Mouse (Mus musculus): Measurements from ENCODE around the gene Syngr3. TPM values are rescaled to one million over a fixed set of nuclear protein-coding genes. Genes with fewer than 3 reads are reported as not detected.

The Syngr3 gene
- polyA plus RNA-seq, 1 experiment from 2014 or later: 11.9 TPM

- DNase-seq (ENCODE audit: low spot score) (no peak), ATAC-seq (ENCODE audit: low FRiP score) (no peak)
- H3K4me3 ChIP-seq (ENCODE audit: low read depth, low read length): no peak overlapping the region
- no peaks in the 10 kb centered on the region for H3K36me3 ChIP-seq (ENCODE audit: control insufficient read depth, insufficient read depth, low read length)
- no peaks in the 10 kb centered on the region for H3K9me3 ChIP-seq (ENCODE audit: control insufficient read depth, low read length)
- 81% methylated on average over 11 of the region's 11 CpGs for WGBS
- no peak overlapping the region for H3K9ac ChIP-seq (ENCODE audit: low read depth, low read length)
- H3K4me1 ChIP-seq (replicated peaks; ENCODE audit: control insufficient read depth, insufficient read depth, low read length): 0 out of 2 replicates have a peak, but pooled peaks cover 5% of the 10 kb centered on the region
- no peak overlapping the region; the same call in 1 of the 2 replicates for H3K27ac ChIP-seq (ENCODE audit: low read depth, low read length)
- peaks cover 15% of the 10 kb centered on the region for H3K27me3 ChIP-seq (ENCODE audit: control insufficient read depth, insufficient read depth, low read length)
- H3K4me2 ChIP-seq (replicated peaks; ENCODE audit: low read depth, low read length): no peak overlapping the region
Observed at GRCm38 (mm10) chr17:24647493-24647892, 42.3 kb downstream of the Syngr3 start.

GRCm38 (mm10) chr17:24646381-24646780 is 43.4 kb downstream of the Syngr3 start:
- H3K27me3 ChIP-seq (ENCODE audit: control insufficient read depth, insufficient read depth, low read length): peaks cover 15% of the 10 kb centered on the region
- no peak for DNase-seq (ENCODE audit: low spot score)
- no peak overlapping the region for H3K4me2 ChIP-seq (replicated peaks; ENCODE audit: low read depth, low read length)
- no peak overlapping the region for H3K9ac ChIP-seq (ENCODE audit: low read depth, low read length)
- 81% methylated on average over 4 of the region's 4 CpGs for WGBS
- no peaks in the 10 kb centered on the region for H3K9me3 ChIP-seq (ENCODE audit: control insufficient read depth, low read length)
- no peak overlapping the region for H3K27ac ChIP-seq (ENCODE audit: low read depth, low read length)
- 0 out of 2 replicates have a peak, but pooled peaks cover 5% of the 10 kb centered on the region for H3K4me1 ChIP-seq (replicated peaks; ENCODE audit: control insufficient read depth, insufficient read depth, low read length)
- H3K4me3 ChIP-seq (ENCODE audit: low read depth, low read length): no peak overlapping the region
- no peaks in the 10 kb centered on the region for H3K36me3 ChIP-seq (ENCODE audit: control insufficient read depth, insufficient read depth, low read length)
- ATAC-seq (ENCODE audit: low FRiP score): no peak

GRCm38 (mm10) chr17:24645916-24646315 is 43.8 kb downstream of the Syngr3 start:
- no peaks in the 10 kb centered on the region for H3K9me3 ChIP-seq (ENCODE audit: control insufficient read depth, low read length)
- no peak overlapping the region for H3K9ac ChIP-seq (ENCODE audit: low read depth, low read length)
- 0 out of 2 replicates have a peak, but pooled peaks cover 5% of the 10 kb centered on the region for H3K4me1 ChIP-seq (replicated peaks; ENCODE audit: control insufficient read depth, insufficient read depth, low read length)
- DNase-seq (ENCODE audit: low spot score): no peak
- no peaks in the 10 kb centered on the region for H3K36me3 ChIP-seq (ENCODE audit: control insufficient read depth, insufficient read depth, low read length)
- H3K4me3 ChIP-seq (ENCODE audit: low read depth, low read length): no peak overlapping the region
- WGBS: 73% methylated on average over 3 of the region's 3 CpGs
- ATAC-seq (ENCODE audit: low FRiP score): no peak
- no peak overlapping the region for H3K27ac ChIP-seq (ENCODE audit: low read depth, low read length)
- H3K27me3 ChIP-seq (ENCODE audit: control insufficient read depth, insufficient read depth, low read length): peaks cover 11% of the 10 kb centered on the region
- no peak overlapping the region for H3K4me2 ChIP-seq (replicated peaks; ENCODE audit: low read depth, low read length)

GRCm38 (mm10) chr17:24644875-24645721 is 44.7 kb downstream of the Syngr3 start:
- Histone ChIP-seq H3K9me3 (ENCODE audit: control insufficient read depth, low read length) (no peaks in the 10 kb centered on the region), H3K4me3 (ENCODE audit: low read depth, low read length) (no peak overlapping the region), H3K9ac (ENCODE audit: low read depth, low read length) (no peak overlapping the region), H3K27me3 (ENCODE audit: control insufficient read depth, insufficient read depth, low read length) (peaks cover 7% of the 10 kb centered on the region), H3K4me2 (replicated peaks; ENCODE audit: low read depth, low read length) (no peak overlapping the region), H3K36me3 (ENCODE audit: control insufficient read depth, insufficient read depth, low read length) (no peaks in the 10 kb centered on the region), H3K4me1 (replicated peaks; ENCODE audit: control insufficient read depth, insufficient read depth, low read length) (0 out of 2 replicates have a peak, but pooled peaks cover 5% of the 10 kb centered on the region), H3K27ac (ENCODE audit: low read depth, low read length) (no peak overlapping the region)
- ATAC-seq (ENCODE audit: low FRiP score): no peak
- no peak for DNase-seq (ENCODE audit: low spot score)
- WGBS: 83% methylated on average over 9 of the region's 9 CpGs

- no peaks in the 10 kb centered on the region for H3K36me3 ChIP-seq (ENCODE audit: control insufficient read depth, insufficient read depth, low read length)
- H3K4me2 ChIP-seq (replicated peaks; ENCODE audit: low read depth, low read length): no peak overlapping the region
- no peak overlapping the region for H3K4me3 ChIP-seq (ENCODE audit: low read depth, low read length)
- no peak overlapping the region for H3K27ac ChIP-seq (ENCODE audit: low read depth, low read length)
- no peak for ATAC-seq (ENCODE audit: low FRiP score)
- WGBS: 49% methylated on average over 7 of the region's 7 CpGs
- DNase-seq (ENCODE audit: low spot score): no peak
- H3K9me3 ChIP-seq (ENCODE audit: control insufficient read depth, low read length): no peaks in the 10 kb centered on the region
- no peaks in the 10 kb centered on the region for H3K4me1 ChIP-seq (replicated peaks; ENCODE audit: control insufficient read depth, insufficient read depth, low read length)
- H3K9ac ChIP-seq (ENCODE audit: low read depth, low read length): no peak overlapping the region
- H3K27me3 ChIP-seq (ENCODE audit: control insufficient read depth, insufficient read depth, low read length): 0 out of 2 replicates have a peak, but pooled peaks cover 3% of the 10 kb centered on the region
Observed at GRCm38 (mm10) chr17:24644030-24644715, 45.6 kb downstream of the Syngr3 start.

GRCm38 (mm10) chr17:24642791-24643343 is 46.9 kb downstream of the Syngr3 start:
- Histone ChIP-seq H3K36me3 (ENCODE audit: control insufficient read depth, insufficient read depth, low read length) (no peaks in the 10 kb centered on the region), H3K27ac (ENCODE audit: low read depth, low read length) (no peak overlapping the region), H3K4me3 (ENCODE audit: low read depth, low read length) (no peak overlapping the region), H3K4me2 (replicated peaks; ENCODE audit: low read depth, low read length) (no peak overlapping the region), H3K9ac (ENCODE audit: low read depth, low read length) (no peak overlapping the region), H3K4me1 (replicated peaks; ENCODE audit: control insufficient read depth, insufficient read depth, low read length) (no peaks in the 10 kb centered on the region), H3K27me3 (ENCODE audit: control insufficient read depth, insufficient read depth, low read length) (no peaks in the 10 kb centered on the region), H3K9me3 (ENCODE audit: control insufficient read depth, low read length) (no peaks in the 10 kb centered on the region)
- DNase-seq (ENCODE audit: low spot score): no peak
- ATAC-seq (ENCODE audit: low FRiP score): no peak
- 65% methylated on average over 6 of the region's 6 CpGs for WGBS

- no peak for ATAC-seq (ENCODE audit: low FRiP score)
Observed at GRCm38 (mm10) chr17:24641944-24642343, 47.8 kb downstream of the Syngr3 start.

GRCm38 (mm10) chr17:24640581-24640980 is 49.2 kb downstream of the Syngr3 start:
- no peak for DNase-seq (ENCODE audit: low spot score)
- H3K4me3 ChIP-seq (ENCODE audit: low read depth, low read length): no peak overlapping the region
- no peaks in the 10 kb centered on the region for H3K9me3 ChIP-seq (ENCODE audit: control insufficient read depth, low read length)
- no peak overlapping the region for H3K27ac ChIP-seq (ENCODE audit: low read depth, low read length)
- no peaks in the 10 kb centered on the region for H3K27me3 ChIP-seq (ENCODE audit: control insufficient read depth, insufficient read depth, low read length)
- H3K9ac ChIP-seq (ENCODE audit: low read depth, low read length): no peak overlapping the region
- 96% methylated on average over 15 of the region's 15 CpGs for WGBS
- no peaks in the 10 kb centered on the region for H3K36me3 ChIP-seq (ENCODE audit: control insufficient read depth, insufficient read depth, low read length)
- H3K4me2 ChIP-seq (replicated peaks; ENCODE audit: low read depth, low read length): no peak overlapping the region
- no peak for ATAC-seq (ENCODE audit: low FRiP score)
- no peaks in the 10 kb centered on the region for H3K4me1 ChIP-seq (replicated peaks; ENCODE audit: control insufficient read depth, insufficient read depth, low read length)

More at GRCm38 (mm10) chr17:24641944-24642343, 47.8 kb downstream of the Syngr3 start:
- Histone ChIP-seq H3K36me3 (ENCODE audit: control insufficient read depth, insufficient read depth, low read length) (no peaks in the 10 kb centered on the region), H3K4me2 (replicated peaks; ENCODE audit: low read depth, low read length) (no peak overlapping the region), H3K27ac (ENCODE audit: low read depth, low read length) (no peak overlapping the region), H3K4me3 (ENCODE audit: low read depth, low read length) (no peak overlapping the region), H3K9ac (ENCODE audit: low read depth, low read length) (no peak overlapping the region), H3K4me1 (replicated peaks; ENCODE audit: control insufficient read depth, insufficient read depth, low read length) (no peaks in the 10 kb centered on the region), H3K27me3 (ENCODE audit: control insufficient read depth, insufficient read depth, low read length) (no peaks in the 10 kb centered on the region), H3K9me3 (ENCODE audit: control insufficient read depth, low read length) (no peaks in the 10 kb centered on the region)
- WGBS: 93% methylated on average over 14 of the region's 14 CpGs
- DNase-seq (ENCODE audit: low spot score): no peak

Measured in hindbrain, embryonic 11.5 days (tissue).